Comparison of ENCODE assay signal across 11 mouse cellular contexts in genomic region chr7:28862817-28863499, GRCm38 (mm10). TPM values are rescaled to one million over a fixed set of nuclear protein-coding genes. Genes with fewer than 3 reads are reported as not detected.
DNase-seq lines count a peak whose midpoint lies in the region; ATAC-seq lines count a peak whose summit lies in the region.
"Had no signal": no experiment of that assay in that cellular context is flagged by ENCODE, and none has a peak within 500 bp of the region (broad histone marks: within the 10 kb centered on the region; RNA-seq: fewer than 3 reads in every experiment).

No protein-coding gene starts in this region.

- H3K9me3 ChIP-seq in limb, embryonic 12.5 days, result peaks cover 5% of the 10 kb centered on the region; the same call in 1 of the 2 replicates
- peaks cover 8% of the 10 kb centered on the region for H3K9me3 ChIP-seq in hindbrain, embryonic 10.5 days
- H3K9me3 ChIP-seq: kidney, embryonic 15.5 days; midbrain, embryonic 15.5 days had no signal

- H3K4me3 ChIP-seq in limb, embryonic 12.5 days (replicated peaks), result no peak overlapping the region
- H3K4me3 ChIP-seq in hindbrain, embryonic 10.5 days, result no peak overlapping the region
- H3K4me3 ChIP-seq: kidney, embryonic 15.5 days; midbrain, embryonic 15.5 days had no signal

- DNase-seq in right cerebral cortex, adult 18-20 months, result peak; percentile 62
- no peak for DNase-seq in right cerebral cortex, postnatal 4 days
- DNase-seq in layer of hippocampus, adult 11-12 months (ENCODE audit: low spot score), result peak; percentile 40
- DNase-seq in spleen, postnatal 36 days (ENCODE audit: low spot score in 2 of 2), result no peak
- DNase-seq in thymus, postnatal 36 days, result no peak
- no peak for DNase-seq in hindbrain, embryonic 10.5 days (ENCODE audit: low spot score)
- DNase-seq: lung, embryonic 14.5 days; thymus, postnatal 14 days had no signal

- H3K36me3 ChIP-seq in limb, embryonic 12.5 days, result no peaks in the 10 kb centered on the region
- no peaks in the 10 kb centered on the region for H3K36me3 ChIP-seq in hindbrain, embryonic 10.5 days
- H3K36me3 ChIP-seq: kidney, embryonic 15.5 days; midbrain, embryonic 15.5 days had no signal

- H3K9ac ChIP-seq in limb, embryonic 12.5 days (replicated peaks), result 0 out of 2 replicates have a peak overlapping the region, but pooled peaks have one; percentile 12
- H3K9ac ChIP-seq: kidney, embryonic 15.5 days; lung, embryonic 14.5 days; midbrain, embryonic 15.5 days had no signal

- peaks cover 18% of the 10 kb centered on the region for H3K4me1 ChIP-seq in limb, embryonic 12.5 days (replicated peaks)
- H3K4me1 ChIP-seq in hindbrain, embryonic 10.5 days (replicated peaks), result peaks cover 26% of the 10 kb centered on the region

- 75% methylated on average over 15 of the region's 15 CpGs for WGBS in limb, embryonic 12.5 days
- 81% methylated on average over 15 of the region's 15 CpGs for WGBS in hindbrain, embryonic 10.5 days

- ATAC-seq in limb, embryonic 12.5 days (ENCODE audit: insufficient number of reproducible peaks, insufficient read depth, low FRiP score, low TSS enrichment, low read depth), result no peak
- ATAC-seq: midbrain, embryonic 15.5 days had no signal

- no peak overlapping the region for H3K4me2 ChIP-seq in limb, embryonic 12.5 days
- H3K4me2 ChIP-seq: kidney, embryonic 15.5 days; lung, embryonic 14.5 days; midbrain, embryonic 15.5 days had no signal

- H3K27me3 ChIP-seq in limb, embryonic 12.5 days, result no peaks in the 10 kb centered on the region
- H3K27me3 ChIP-seq in hindbrain, embryonic 10.5 days (ENCODE audit: insufficient read depth, poor library complexity, severe bottlenecking), result peaks cover 5% of the 10 kb centered on the region; the same call in 1 of the 2 replicates
- H3K27me3 ChIP-seq: kidney, embryonic 15.5 days; midbrain, embryonic 15.5 days had no signal

- H3K27ac ChIP-seq in limb, embryonic 12.5 days, result no peak overlapping the region
- no peak overlapping the region for H3K27ac ChIP-seq in hindbrain, embryonic 10.5 days
- H3K27ac ChIP-seq: kidney, embryonic 15.5 days; midbrain, embryonic 15.5 days had no signal

RNA-seq across cellular contexts. Expression of gene Lgals7, which starts 0.7 kb away (rescaled TPM):
- 3.4 and 4.8 TPM in 2 replicates for polyA plus RNA-seq in limb, embryonic 12.5 days (2016; fragmentation: Nextera tagmentation; extraction: Ambion mirVana)
- polyA plus RNA-seq in hindbrain, embryonic 10.5 days (2016; fragmentation: Nextera tagmentation; extraction: Ambion mirVana), result 0.97 and 4.0 TPM in 2 replicates

RNA-seq across cellular contexts. Expression of gene Capn12, which starts 18.3 kb away (rescaled TPM):
- 0.26 and 0.29 TPM in 2 replicates for polyA plus RNA-seq in limb, embryonic 12.5 days (2016; fragmentation: Nextera tagmentation; extraction: Ambion mirVana)
- polyA plus RNA-seq in hindbrain, embryonic 10.5 days (2016; fragmentation: Nextera tagmentation; extraction: Ambion mirVana), result 0.40 TPM in 1 of 2 replicates, not detected in the other

RNA-seq across cellular contexts. Expression of gene Lgals4, which starts 29.3 kb away (rescaled TPM):
- polyA plus RNA-seq in limb, embryonic 12.5 days (2016; fragmentation: Nextera tagmentation; extraction: Ambion mirVana), result 4.9 and 6.7 TPM in 2 replicates
- polyA plus RNA-seq in hindbrain, embryonic 10.5 days (2016; fragmentation: Nextera tagmentation; extraction: Ambion mirVana), result 3.9 and 4.0 TPM in 2 replicates

RNA-seq across cellular contexts. Expression of gene Ech1, which starts 37.9 kb away (rescaled TPM):
- 111 and 114 TPM in 2 replicates for polyA plus RNA-seq in limb, embryonic 12.5 days (2016; fragmentation: Nextera tagmentation; extraction: Ambion mirVana)
- polyA plus RNA-seq in hindbrain, embryonic 10.5 days (2016; fragmentation: Nextera tagmentation; extraction: Ambion mirVana), result 87.9 and 93.3 TPM in 2 replicates

RNA-seq across cellular contexts. Expression of gene Hnrnpl, which starts 54.6 kb away (rescaled TPM):
- polyA plus RNA-seq in limb, embryonic 12.5 days (2016; fragmentation: Nextera tagmentation; extraction: Ambion mirVana), result 347 and 425 TPM in 2 replicates
- 312 TPM in 2 replicates for polyA plus RNA-seq in hindbrain, embryonic 10.5 days (2016; fragmentation: Nextera tagmentation; extraction: Ambion mirVana)

Comparison
In these comparisons a context has a peak if more than half of its experiments do, and no peak if none do; other contexts are left out.
1. DNase-seq: peak in right cerebral cortex, adult 18-20 months (single experiment) and layer of hippocampus, adult 11-12 months (single experiment); none in right cerebral cortex, postnatal 4 days (single experiment), spleen, postnatal 36 days (0 of 2), thymus, postnatal 36 days (0 of 2) and hindbrain, embryonic 10.5 days (single experiment).